Mouse (Mus musculus): ENCODE measurements around the gene Prkn.

DNA sequence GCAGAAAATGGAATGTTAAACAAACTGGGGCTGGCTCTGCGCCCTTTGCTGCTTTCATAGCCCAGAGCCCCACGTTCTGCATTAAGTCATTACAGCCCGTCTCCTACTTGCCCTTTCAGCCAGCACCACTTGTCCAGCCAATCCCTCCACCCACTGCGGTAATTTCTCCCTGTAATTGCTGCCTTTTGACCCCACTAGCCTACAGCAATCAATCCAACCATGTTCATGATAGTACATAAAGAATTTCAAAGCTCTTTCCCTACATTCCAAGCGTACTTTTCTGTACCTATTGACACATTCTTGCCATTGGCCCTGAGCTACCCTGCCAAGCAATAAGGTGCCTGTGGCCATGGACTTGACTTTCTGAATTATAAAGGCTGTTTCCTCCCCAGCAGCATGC lies 881.7 kb downstream of the Prkn start:
- TF ChIP-seq CTCF (IDR thresholded peaks at IDR 0.05; ENCODE audit: low read depth) (no peak), EP300 (IDR thresholded peaks at IDR 0.05; ENCODE audit: low read depth) (no peak)
